Mouse (Mus musculus) heart, embryonic 10.5 days (tissue): ENCODE data around the gene Fcer1g. TPM values are rescaled to one million over a fixed set of nuclear protein-coding genes. Genes with fewer than 3 reads are reported as not detected.

ENCODE experiments used
- DNase-seq: peaks from one replicate; pipeline ENCODE4 v3.0.0-alpha.2; 2017; ENCODE audit warnings: low spot score
- H3K27ac ChIP-seq: fragments of 300-500 bp; sonication (generic); 2 replicates; pipeline ENCODE4 v1.5.1; 2016; ENCODE audit warnings: mild to moderate bottlenecking
- H3K27me3 ChIP-seq: fragments of 300-500 bp; sonication (generic); 2 replicates; pipeline ENCODE4 v1.6.1; 2016; ENCODE audit warnings: mild to moderate bottlenecking; ENCODE audit not compliant: poor library complexity, insufficient read depth, severe bottlenecking
- H3K36me3 ChIP-seq: fragments of 300-500 bp; sonication (generic); 2 replicates; pipeline ENCODE4 v1.6.1; 2016; ENCODE audit warnings: mild to moderate bottlenecking, moderate library complexity
- H3K4me1 ChIP-seq: fragments of 300-500 bp; sonication (generic); 2 replicates; pipeline ENCODE4 v1.6.1; 2016; ENCODE audit warnings: mild to moderate bottlenecking
- H3K4me3 ChIP-seq: fragments of 300-500 bp; sonication (generic); 2 replicates; pipeline ENCODE4 v1.5.1; 2016; ENCODE audit warnings: mild to moderate bottlenecking, moderate library complexity
- H3K9me3 ChIP-seq: fragments of 300-500 bp; sonication (generic); 2 replicates; pipeline ENCODE4 v1.6.1; 2016; ENCODE audit warnings: mild to moderate bottlenecking, moderate library complexity
- WGBS: fragments of 180-500 bp; shearing (Covaris S2); methylation state at CpG from one replicate; pipeline ENCODE4 v1.1.7; 2016; 5-methylcytosine and 5-hydroxymethylcytosine counted together
- polyA plus RNA-seq: library from polyadenylated mRNA; unstranded; fragments of >200 nt; fragmentation: Nextera tagmentation; extraction: Ambion mirVana; gene quantifications from 2 replicates; pipeline ENCODE4 v1.2.1, GENCODE M21; 2016

Fcer1g gene
- polyA plus RNA-seq, 1 experiment from 2014 or later, result 12.1 TPM

- H3K27me3 ChIP-seq, result 0 out of 2 replicates have a peak, but pooled peaks cover 3% of the 10 kb centered on the region
- no peak within 1 kb of the TSS for H3K4me3 ChIP-seq
- H3K27ac ChIP-seq, result 0 out of 2 replicates have a peak within 1 kb of the TSS, but pooled peaks have one; percentile 23
- peaks cover 18% of the 10 kb centered on the region for H3K36me3 ChIP-seq
- H3K9me3 ChIP-seq, result no peaks in the 10 kb centered on the region
- H3K4me1 ChIP-seq, result peaks cover 11% of the 10 kb centered on the region; the same call in 1 of the 2 replicates
- DNase-seq, result no peak
- WGBS, result 71% methylated on average over 10 of the region's 10 CpGs
Measured at GRCm38 (mm10) chr1:171213801-171214496, 20.2 kb downstream of the Fcer1g start, which contains the start of gene Nr1i3. TSS of gene Nr1i3 (plus strand) at chr1:171213970.

- Histone ChIP-seq H3K27ac (0 out of 2 replicates have a peak overlapping the region, but pooled peaks have one; percentile 23), H3K4me1 (peaks cover 11% of the 10 kb centered on the region; the same call in 1 of the 2 replicates), H3K4me3 (no peak overlapping the region), H3K9me3 (no peaks in the 10 kb centered on the region), H3K36me3 (peaks cover 7% of the 10 kb centered on the region; the same call in 1 of the 2 replicates), H3K27me3 (0 out of 2 replicates have a peak, but pooled peaks cover 3% of the 10 kb centered on the region)
- 64% methylated on average over 3 of the region's 3 CpGs for WGBS
- DNase-seq, result no peak
Measured at GRCm38 (mm10) chr1:171212854-171213253, 21.3 kb downstream of the Fcer1g start.

- no peak for DNase-seq
- Histone ChIP-seq H3K27me3 (no peaks in the 10 kb centered on the region), H3K27ac (0 out of 2 replicates have a peak overlapping the region, but pooled peaks have one; percentile 29), H3K4me3 (no peak overlapping the region), H3K4me1 (peaks cover 4% of the 10 kb centered on the region; the same call in 1 of the 2 replicates), H3K36me3 (no peaks in the 10 kb centered on the region), H3K9me3 (no peaks in the 10 kb centered on the region)
- 20% methylated on average over 4 of the region's 4 CpGs for WGBS
Measured at GRCm38 (mm10) chr1:171209409-171209808, 24.8 kb downstream of the Fcer1g start.

GRCm38 (mm10) chr1:171205704-171206493 lies 28.3 kb downstream of the Fcer1g start:
- Histone ChIP-seq H3K27me3 (no peaks in the 10 kb centered on the region), H3K4me1 (peaks cover 4% of the 10 kb centered on the region; the same call in 1 of the 2 replicates), H3K9me3 (no peaks in the 10 kb centered on the region), H3K4me3 (no peak overlapping the region), H3K36me3 (no peaks in the 10 kb centered on the region), H3K27ac (no peak overlapping the region)
- 61% methylated on average over 6 of the region's 6 CpGs for WGBS
- DNase-seq, result no peak

GRCm38 (mm10) chr1:171204249-171204644 lies 29.9 kb downstream of the Fcer1g start:
- Histone ChIP-seq H3K4me1 (0 out of 2 replicates have a peak, but pooled peaks cover under 1% of the 10 kb centered on the region), H3K27ac (no peak overlapping the region), H3K4me3 (no peak overlapping the region), H3K27me3 (no peaks in the 10 kb centered on the region), H3K9me3 (no peaks in the 10 kb centered on the region), H3K36me3 (no peaks in the 10 kb centered on the region)
- 68% methylated on average over 7 of the region's 7 CpGs for WGBS
- no peak for DNase-seq

- DNase-seq, result no peak
- Histone ChIP-seq H3K9me3 (no peaks in the 10 kb centered on the region), H3K27me3 (no peaks in the 10 kb centered on the region), H3K4me1 (no peaks in the 10 kb centered on the region), H3K27ac (no peak overlapping the region), H3K36me3 (no peaks in the 10 kb centered on the region), H3K4me3 (no peak overlapping the region)
- WGBS, result 56% methylated on average over 11 of the region's 11 CpGs
Measured at GRCm38 (mm10) chr1:171203471-171204248, 30.5 kb downstream of the Fcer1g start.

GRCm38 (mm10) chr1:171200769-171201168 lies 33.4 kb downstream of the Fcer1g start:
- 89% methylated on average over 1 of the region's 1 CpGs for WGBS
- Histone ChIP-seq H3K27ac (no peak overlapping the region), H3K4me3 (no peak overlapping the region), H3K4me1 (peaks cover 6% of the 10 kb centered on the region), H3K9me3 (no peaks in the 10 kb centered on the region), H3K27me3 (peaks cover 4% of the 10 kb centered on the region), H3K36me3 (no peaks in the 10 kb centered on the region)
- DNase-seq, result no peak

GRCm38 (mm10) chr1:171199532-171199931 lies 34.6 kb downstream of the Fcer1g start:
- DNase-seq, result no peak
- Histone ChIP-seq H3K36me3 (no peaks in the 10 kb centered on the region), H3K9me3 (no peaks in the 10 kb centered on the region), H3K4me1 (peaks cover 17% of the 10 kb centered on the region), H3K4me3 (no peak overlapping the region), H3K27ac (no peak overlapping the region), H3K27me3 (peaks cover 16% of the 10 kb centered on the region)
- WGBS, result 40% methylated on average over 1 of the region's 1 CpGs

GRCm38 (mm10) chr1:171195887-171196397 lies 38.2 kb downstream of the Fcer1g start, which contains the start of gene Pcp4l1:
TSS of gene Pcp4l1 (minus strand) at chr1:171196268.
- no peaks in the 10 kb centered on the region for H3K9me3 ChIP-seq
- under 1% methylated on average over 33 of the region's 33 CpGs for WGBS
- H3K4me1 ChIP-seq, result peaks cover 38% of the 10 kb centered on the region
- peaks cover 51% of the 10 kb centered on the region for H3K27me3 ChIP-seq
- no peaks in the 10 kb centered on the region for H3K36me3 ChIP-seq
- peak; percentile 95 for DNase-seq
- peak within 1 kb of the TSS; percentile 84 for H3K27ac ChIP-seq
- H3K4me3 ChIP-seq, result peak within 1 kb of the TSS; percentile 81

GRCm38 (mm10) chr1:171195046-171195822 lies 38.9 kb downstream of the Fcer1g start:
- peak overlapping the region; percentile 84 for H3K27ac ChIP-seq
- no peaks in the 10 kb centered on the region for H3K9me3 ChIP-seq
- peaks cover 38% of the 10 kb centered on the region for H3K4me1 ChIP-seq
- DNase-seq, result no peak
- peak overlapping the region; percentile 81 for H3K4me3 ChIP-seq
- H3K36me3 ChIP-seq, result no peaks in the 10 kb centered on the region
- 4% methylated on average over 20 of the region's 20 CpGs for WGBS
- peaks cover 54% of the 10 kb centered on the region for H3K27me3 ChIP-seq

- no peak for DNase-seq
- H3K9me3 ChIP-seq, result no peaks in the 10 kb centered on the region
- H3K4me1 ChIP-seq, result peaks cover 46% of the 10 kb centered on the region
- H3K27me3 ChIP-seq, result peaks cover 54% of the 10 kb centered on the region
- no peak overlapping the region for H3K27ac ChIP-seq
- H3K36me3 ChIP-seq, result no peaks in the 10 kb centered on the region
- WGBS, result 26% methylated on average over 11 of the region's 11 CpGs
- peak overlapping the region; percentile 81; the same call in 1 of the 2 replicates for H3K4me3 ChIP-seq
Measured at GRCm38 (mm10) chr1:171193911-171194830, 40.0 kb downstream of the Fcer1g start.
